Mouse (Mus musculus): Measurements from ENCODE around the gene AI467606. TPM values are rescaled to one million over a fixed set of nuclear protein-coding genes. Genes with fewer than 3 reads are reported as not detected.

AI467606 gene
- polyA plus RNA-seq, 1 experiment, result 45.0 TPM

GRCm38 (mm10) chr7:127066317-127066716 lies 24.8 kb upstream of the AI467606 start:
- Histone ChIP-seq H3K4me3 (no peak overlapping the region), H3K36me3 (ENCODE audit: control insufficient read depth, insufficient read depth) (no peaks in the 10 kb centered on the region), H3K27me3 (ENCODE audit: control insufficient read depth, insufficient read depth, insufficient read length) (no peaks in the 10 kb centered on the region), H3K4me2 (ENCODE audit: low read depth) (peak overlapping the region; percentile 74), H3ac (ENCODE audit: control insufficient read depth, insufficient read length) (no peak overlapping the region), H3K79me2 (ENCODE audit: control insufficient read depth, insufficient read depth) (no peaks in the 10 kb centered on the region)
- no peak for TF ChIP-seq TCF12 (IDR thresholded peaks at IDR 0.05; ENCODE audit: insufficient read depth, poor library complexity, severe bottlenecking)
- TF ChIP-seq E2F4 (IDR thresholded peaks at IDR 0.05; ENCODE audit: insufficient read depth), result no peak
- no peak for TF ChIP-seq MYOG (IDR thresholded peaks at IDR 0.05; ENCODE audit: control insufficient read depth in 1 of 3, insufficient read depth in 1 of 3, insufficient read length in 2 of 3, low read depth in 2 of 3)
- no peak for TF ChIP-seq USF1 (IDR thresholded peaks at IDR 0.05; ENCODE audit: low read depth)
- no peak for TF ChIP-seq SRF (IDR thresholded peaks at IDR 0.05; ENCODE audit: control insufficient read depth, insufficient read length, low read depth)
- no peak for TF ChIP-seq POLR2A (IDR thresholded peaks at IDR 0.05; ENCODE audit: insufficient read length, low read depth)

- Histone ChIP-seq H3ac (ENCODE audit: control insufficient read depth, insufficient read length) (no peak overlapping the region), H3K79me2 (ENCODE audit: control insufficient read depth, insufficient read depth) (no peaks in the 10 kb centered on the region), H3K27me3 (ENCODE audit: control insufficient read depth, insufficient read depth, insufficient read length) (no peaks in the 10 kb centered on the region), H3K4me3 (no peak overlapping the region), H3K4me2 (ENCODE audit: low read depth) (no peak overlapping the region), H3K36me3 (ENCODE audit: control insufficient read depth, insufficient read depth) (no peaks in the 10 kb centered on the region)
- TF ChIP-seq POLR2AphosphoS2 (IDR thresholded peaks at IDR 0.05; ENCODE audit: insufficient read length, low read depth) (no peak), TCF3 (IDR thresholded peaks at IDR 0.05; ENCODE audit: insufficient read length, low read depth) (no peak), REST (IDR thresholded peaks at IDR 0.05; ENCODE audit: insufficient read depth, insufficient read length) (no peak), USF1 (IDR thresholded peaks at IDR 0.05; ENCODE audit: low read depth) (no peak), POLR2A (IDR thresholded peaks at IDR 0.05; ENCODE audit: insufficient read length, low read depth) (no peak), CEBPB (IDR thresholded peaks at IDR 0.05; ENCODE audit: insufficient read depth, poor library complexity, severe bottlenecking) (no peak), E2F4 (IDR thresholded peaks at IDR 0.05; ENCODE audit: insufficient read depth) (no peak), TCF12 (IDR thresholded peaks at IDR 0.05; ENCODE audit: insufficient read depth, poor library complexity, severe bottlenecking) (no peak), MYOD1 (IDR thresholded peaks at IDR 0.05; ENCODE audit: control insufficient read depth in 1 of 3, insufficient read length in 2 of 3, low read depth in 2 of 3) (no peak), MYOG (IDR thresholded peaks at IDR 0.05; ENCODE audit: control insufficient read depth in 1 of 3, insufficient read depth in 1 of 3, insufficient read length in 2 of 3, low read depth in 2 of 3) (no peak), SRF (IDR thresholded peaks at IDR 0.05; ENCODE audit: control insufficient read depth, insufficient read length, low read depth) (no peak), MAX (IDR thresholded peaks at IDR 0.05; ENCODE audit: low read depth) (no peak)
Observed at GRCm38 (mm10) chr7:127070871-127071413, 20.2 kb upstream of the AI467606 start.

- Histone ChIP-seq H3K4me3 (no peak overlapping the region), H3K36me3 (ENCODE audit: control insufficient read depth, insufficient read depth) (no peaks in the 10 kb centered on the region), H3K4me2 (ENCODE audit: low read depth) (no peak overlapping the region), H3K27me3 (ENCODE audit: control insufficient read depth, insufficient read depth, insufficient read length) (no peaks in the 10 kb centered on the region), H3K79me2 (ENCODE audit: control insufficient read depth, insufficient read depth) (no peaks in the 10 kb centered on the region), H3ac (ENCODE audit: control insufficient read depth, insufficient read length) (no peak overlapping the region)
- TF ChIP-seq CEBPB (IDR thresholded peaks at IDR 0.05; ENCODE audit: insufficient read depth, poor library complexity, severe bottlenecking) (no peak), MYOG (IDR thresholded peaks at IDR 0.05; ENCODE audit: control insufficient read depth in 1 of 3, insufficient read depth in 1 of 3, insufficient read length in 2 of 3, low read depth in 2 of 3) (no peak), E2F4 (IDR thresholded peaks at IDR 0.05; ENCODE audit: insufficient read depth) (no peak), SRF (IDR thresholded peaks at IDR 0.05; ENCODE audit: control insufficient read depth, insufficient read length, low read depth) (no peak), POLR2A (IDR thresholded peaks at IDR 0.05; ENCODE audit: insufficient read length, low read depth) (no peak), POLR2AphosphoS2 (IDR thresholded peaks at IDR 0.05; ENCODE audit: insufficient read length, low read depth) (no peak), USF1 (IDR thresholded peaks at IDR 0.05; ENCODE audit: low read depth) (no peak)
Observed at GRCm38 (mm10) chr7:127073221-127073620, 17.9 kb upstream of the AI467606 start.

- H3ac ChIP-seq (ENCODE audit: control insufficient read depth, insufficient read length), result no peak overlapping the region
- H3K4me3 ChIP-seq, result no peak overlapping the region
- TF ChIP-seq E2F4 (IDR thresholded peaks at IDR 0.05; ENCODE audit: insufficient read depth), result no peak
- no peak for TF ChIP-seq POLR2A (IDR thresholded peaks at IDR 0.05; ENCODE audit: insufficient read length, low read depth)
- TF ChIP-seq POLR2AphosphoS2 (IDR thresholded peaks at IDR 0.05; ENCODE audit: insufficient read length, low read depth), result no peak
- no peak for TF ChIP-seq MYOD1 (IDR thresholded peaks at IDR 0.05; ENCODE audit: control insufficient read depth in 1 of 3, insufficient read length in 2 of 3, low read depth in 2 of 3)
- no peak overlapping the region for H3K4me2 ChIP-seq (ENCODE audit: low read depth)
- H3K36me3 ChIP-seq (ENCODE audit: control insufficient read depth, insufficient read depth), result no peaks in the 10 kb centered on the region
- H3K27me3 ChIP-seq (ENCODE audit: control insufficient read depth, insufficient read depth, insufficient read length), result no peaks in the 10 kb centered on the region
- H3K79me2 ChIP-seq (ENCODE audit: control insufficient read depth, insufficient read depth), result no peaks in the 10 kb centered on the region
Observed at GRCm38 (mm10) chr7:127076188-127076587, 15.0 kb upstream of the AI467606 start.

GRCm38 (mm10) chr7:127077692-127078091 lies 13.5 kb upstream of the AI467606 start:
- Histone ChIP-seq H3K36me3 (ENCODE audit: control insufficient read depth, insufficient read depth) (no peaks in the 10 kb centered on the region), H3K79me2 (ENCODE audit: control insufficient read depth, insufficient read depth) (no peaks in the 10 kb centered on the region), H3K27me3 (ENCODE audit: control insufficient read depth, insufficient read depth, insufficient read length) (no peaks in the 10 kb centered on the region), H3ac (ENCODE audit: control insufficient read depth, insufficient read length) (no peak overlapping the region), H3K4me3 (no peak overlapping the region), H3K4me2 (ENCODE audit: low read depth) (no peak overlapping the region)
- TF ChIP-seq POLR2AphosphoS2 (IDR thresholded peaks at IDR 0.05; ENCODE audit: insufficient read length, low read depth), result no peak

Measured in myocyte (in vitro differentiated cells).